Mouse (Mus musculus) testis, adult 2 months (tissue): ENCODE measurements around the gene Tbc1d14. TPM values are rescaled to one million over a fixed set of nuclear protein-coding genes. Genes with fewer than 3 reads are reported as not detected.

Experiments used
- H3K27ac ChIP-seq: fragments of 200-500 bp; 2 replicates; pipeline ENCODE4 v1.5.1; 2012; ENCODE audit warnings: low read depth, low read length; ENCODE audit not compliant: control insufficient read depth, insufficient read depth
- H3K27me3 ChIP-seq: fragments of 200-500 bp; 2 replicates; pipeline ENCODE4 v1.6.1; 2012; ENCODE audit warnings: mild to moderate bottlenecking, low read length, moderate library complexity; ENCODE audit not compliant: control insufficient read depth, insufficient read depth
- H3K36me3 ChIP-seq: fragments of 200-500 bp; 2 replicates; pipeline ENCODE4 v1.6.1; 2012; ENCODE audit warnings: mild to moderate bottlenecking, low read length; ENCODE audit not compliant: control insufficient read depth, insufficient read depth
- H3K4me1 ChIP-seq: fragments of 200-500 bp; 2 replicates; pipeline ENCODE4 v1.6.1; 2012; ENCODE audit warnings: low read length; ENCODE audit not compliant: control insufficient read depth, insufficient read depth
- H3K4me3 ChIP-seq: fragments of 200-500 bp; 2 replicates; pipeline ENCODE4 v1.5.1; 2012; ENCODE audit warnings: low read depth, mild to moderate bottlenecking, low read length, moderate library complexity, mixed read lengths; ENCODE audit not compliant: control insufficient read depth
- CTCF ChIP-seq: fragments of 200-500 bp; IDR thresholded peaks from 2 replicates; pipeline ENCODE4 v1.5.1; 2012; ENCODE audit warnings: low read depth, mild to moderate bottlenecking, inconsistent platforms, low read length, moderate library complexity; ENCODE audit not compliant: control insufficient read depth, insufficient read depth, insufficient replicate concordance
- POLR2A ChIP-seq: fragments of 200-500 bp; IDR thresholded peaks from 2 replicates; pipeline ENCODE4 v1.6.1; 2012; ENCODE audit warnings: low read depth, mild to moderate bottlenecking, inconsistent platforms, low read length, moderate library complexity; ENCODE audit not compliant: control insufficient read depth
- polyA plus RNA-seq: library from polyadenylated mRNA; depleted of rRNA; stranded (reverse); fragments of >200 nt; gene quantifications from 2 replicates; pipeline ENCODE4 v1.2.3, GENCODE M21; 2012

Gene Tbc1d14
- polyA plus RNA-seq, 1 experiment = 89.7 TPM

DNA sequence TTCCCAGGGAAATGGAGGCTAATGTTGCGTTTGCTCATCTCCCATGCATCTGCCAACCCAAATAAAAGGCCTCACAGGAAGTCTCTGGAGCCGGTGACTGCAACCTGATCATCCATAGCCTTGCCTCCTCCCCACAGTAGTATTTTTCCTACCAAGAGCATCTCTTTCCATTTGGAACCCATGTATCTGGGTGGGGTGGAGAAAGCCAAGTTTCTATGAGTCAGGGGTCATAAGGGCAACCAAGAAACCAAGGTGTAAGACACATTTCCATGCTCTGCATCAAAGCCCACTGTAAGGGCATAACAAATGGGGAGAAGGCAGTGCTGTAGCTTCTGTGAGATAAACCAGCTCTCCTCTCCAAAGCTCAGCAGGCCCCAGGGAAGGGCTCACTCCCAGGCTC, 131.8 kb downstream of the Tbc1d14 start:
- Histone ChIP-seq H3K27me3 (no peaks in the 10 kb centered on the region), H3K27ac (no peak overlapping the region), H3K36me3 (no peaks in the 10 kb centered on the region), H3K4me1 (peaks cover 13% of the 10 kb centered on the region), H3K4me3 (no peak overlapping the region)
- no peak for TF ChIP-seq POLR2A
- no peak for TF ChIP-seq CTCF

GRCm38 (mm10) chr5:36460712-36461111, 132.4 kb downstream of the Tbc1d14 start:
- H3K4me1 ChIP-seq = peaks cover 10% of the 10 kb centered on the region
- H3K4me3 ChIP-seq = no peak overlapping the region
- no peak for TF ChIP-seq POLR2A
- TF ChIP-seq CTCF = no peak
- no peak overlapping the region for H3K27ac ChIP-seq
- H3K27me3 ChIP-seq = no peaks in the 10 kb centered on the region
- H3K36me3 ChIP-seq = no peaks in the 10 kb centered on the region

GRCm38 (mm10) chr5:36458926-36459325, 134.2 kb downstream of the Tbc1d14 start:
- Histone ChIP-seq H3K4me3 (no peak overlapping the region), H3K36me3 (no peaks in the 10 kb centered on the region), H3K27me3 (no peaks in the 10 kb centered on the region), H3K4me1 (peaks cover under 1% of the 10 kb centered on the region), H3K27ac (no peak overlapping the region)
- TF ChIP-seq CTCF = peak; percentile 22; the same call in 1 of the 2 replicates
- TF ChIP-seq POLR2A = no peak

DNA sequence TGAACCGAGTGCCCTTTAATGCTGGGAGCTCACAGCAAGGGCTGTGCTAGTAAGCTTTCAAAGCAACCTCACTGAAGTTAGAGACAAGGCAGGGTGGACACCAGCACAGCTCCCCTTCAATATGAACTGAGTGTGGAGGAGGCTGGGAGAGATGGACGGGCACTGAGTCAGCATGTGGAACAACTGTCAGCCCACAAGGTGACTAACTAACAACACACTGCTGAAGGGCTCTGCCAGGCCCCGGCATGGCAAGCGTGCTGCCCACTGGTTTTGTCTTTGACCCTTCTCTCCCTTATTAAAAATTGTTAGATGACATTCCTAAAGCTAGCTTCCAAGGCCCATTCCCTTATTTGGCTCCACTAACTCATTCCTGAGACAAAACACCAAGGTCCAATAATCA, 135.4 kb downstream of the Tbc1d14 start:
- no peaks in the 10 kb centered on the region; the same call in 1 of the 2 replicates for H3K4me1 ChIP-seq
- H3K27ac ChIP-seq = no peak overlapping the region
- no peak overlapping the region for H3K4me3 ChIP-seq
- H3K36me3 ChIP-seq = no peaks in the 10 kb centered on the region
- no peaks in the 10 kb centered on the region for H3K27me3 ChIP-seq
- TF ChIP-seq CTCF = no peak
- TF ChIP-seq POLR2A = no peak

- no peaks in the 10 kb centered on the region; the same call in 1 of the 2 replicates for H3K4me1 ChIP-seq
- no peaks in the 10 kb centered on the region for H3K27me3 ChIP-seq
- TF ChIP-seq CTCF (no peak), POLR2A (no peak)
- H3K36me3 ChIP-seq = no peaks in the 10 kb centered on the region
- H3K27ac ChIP-seq = no peak overlapping the region
- H3K4me3 ChIP-seq = no peak overlapping the region
These were observed 140.3 kb downstream of the Tbc1d14 start for GRCm38 (mm10) chr5:36452821-36453220.

GRCm38 (mm10) chr5:36451872-36452389, 141.1 kb downstream of the Tbc1d14 start:
- Histone ChIP-seq H3K4me3 (no peak overlapping the region), H3K27ac (no peak overlapping the region), H3K27me3 (no peaks in the 10 kb centered on the region), H3K4me1 (no peaks in the 10 kb centered on the region; the same call in 1 of the 2 replicates), H3K36me3 (no peaks in the 10 kb centered on the region)
- TF ChIP-seq POLR2A (no peak), CTCF (no peak)

GRCm38 (mm10) chr5:36451119-36451518, 142.0 kb downstream of the Tbc1d14 start:
- Histone ChIP-seq H3K36me3 (no peaks in the 10 kb centered on the region), H3K27ac (no peak overlapping the region)
- no peak for TF ChIP-seq CTCF
- TF ChIP-seq POLR2A = no peak

DNA sequence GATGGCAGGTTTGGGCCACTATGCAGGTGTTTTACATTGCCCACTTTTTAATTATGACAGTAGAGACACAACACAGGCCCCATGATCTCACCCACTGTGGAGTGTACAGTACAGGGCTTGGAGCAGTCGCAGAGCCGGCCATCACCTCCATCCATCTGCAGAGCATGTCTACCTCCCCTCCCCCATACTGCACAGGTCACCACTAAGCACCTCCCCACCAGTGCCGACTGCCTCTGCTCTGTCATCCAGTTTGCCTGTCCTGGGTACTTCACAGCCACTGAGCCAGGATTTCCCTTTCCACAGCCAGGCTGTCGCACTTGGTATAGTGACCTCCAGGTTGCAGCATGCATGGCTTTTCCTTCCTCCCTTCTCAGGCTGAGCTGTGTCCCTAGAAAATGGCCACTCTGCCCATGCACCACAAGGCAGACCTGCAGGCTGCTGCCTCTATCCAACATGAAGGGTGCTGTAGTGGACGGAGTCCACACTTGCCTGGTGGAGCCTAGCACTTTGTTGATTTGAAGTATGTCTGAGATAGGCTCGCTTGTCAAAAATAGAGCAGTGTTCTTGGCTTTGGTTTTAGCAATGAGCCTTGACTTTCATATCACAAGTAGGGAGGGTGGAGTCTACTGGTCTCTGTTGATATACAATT, 143.2 kb downstream of the Tbc1d14 start:
- no peak for TF ChIP-seq POLR2A
- TF ChIP-seq CTCF = no peak
- H3K4me3 ChIP-seq = no peak overlapping the region
- no peaks in the 10 kb centered on the region for H3K27me3 ChIP-seq
- H3K36me3 ChIP-seq = no peaks in the 10 kb centered on the region
- no peak overlapping the region for H3K27ac ChIP-seq
- peaks cover 5% of the 10 kb centered on the region for H3K4me1 ChIP-seq

More at GRCm38 (mm10) chr5:36451119-36451518, 142.0 kb downstream of the Tbc1d14 start:
- peaks cover 1% of the 10 kb centered on the region for H3K4me1 ChIP-seq
- H3K4me3 ChIP-seq = no peak overlapping the region
- H3K27me3 ChIP-seq = no peaks in the 10 kb centered on the region
